Mouse (Mus musculus): Measurements from ENCODE around the gene Ubtd2.

The Ubtd2 gene

DNA sequence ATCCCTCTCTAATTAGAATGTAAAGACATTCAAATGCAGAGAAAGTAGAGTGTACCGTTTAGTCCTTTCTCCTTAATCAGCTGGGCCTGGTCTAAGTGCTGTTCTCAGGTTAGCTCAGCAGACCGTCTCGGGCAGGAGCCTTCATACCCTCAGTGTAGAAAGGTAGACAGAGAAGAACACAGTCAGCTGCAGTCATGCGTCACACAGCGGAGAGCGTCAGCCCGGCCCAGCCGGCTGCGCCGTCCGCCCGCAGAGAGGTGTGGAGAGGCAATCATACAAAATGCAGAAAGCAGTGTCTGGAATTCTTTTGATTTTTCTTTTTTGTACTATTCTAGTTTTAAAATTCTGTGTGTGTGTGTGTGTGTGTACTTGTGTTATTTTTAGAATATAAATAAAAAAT lies 90.4 kb downstream of the Ubtd2 start:
- DNase-seq (ENCODE audit: low spot score in 2 of 2): no peak

DNA sequence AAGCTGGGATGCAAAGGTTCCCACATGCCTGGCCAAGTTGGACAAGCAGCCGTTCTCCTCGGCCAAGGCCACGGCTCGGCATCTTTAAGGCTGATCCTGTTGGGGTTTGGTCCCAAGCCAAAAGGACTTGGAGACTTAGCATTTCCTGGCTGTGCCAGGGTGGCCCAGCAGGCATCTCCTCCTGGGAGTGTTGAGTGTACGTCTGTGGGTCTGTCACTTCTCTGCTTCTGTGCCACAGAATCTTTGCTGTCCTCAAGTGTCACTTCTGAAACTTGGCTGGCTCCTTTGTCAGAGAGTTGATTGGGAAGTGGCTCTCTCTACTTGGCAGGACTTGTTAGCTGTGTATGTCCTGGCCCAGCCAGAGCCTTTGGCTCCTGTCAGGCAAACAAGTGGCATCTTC lies 91.3 kb downstream of the Ubtd2 start:
- DNase-seq (ENCODE audit: low spot score in 2 of 2): no peak

DNA sequence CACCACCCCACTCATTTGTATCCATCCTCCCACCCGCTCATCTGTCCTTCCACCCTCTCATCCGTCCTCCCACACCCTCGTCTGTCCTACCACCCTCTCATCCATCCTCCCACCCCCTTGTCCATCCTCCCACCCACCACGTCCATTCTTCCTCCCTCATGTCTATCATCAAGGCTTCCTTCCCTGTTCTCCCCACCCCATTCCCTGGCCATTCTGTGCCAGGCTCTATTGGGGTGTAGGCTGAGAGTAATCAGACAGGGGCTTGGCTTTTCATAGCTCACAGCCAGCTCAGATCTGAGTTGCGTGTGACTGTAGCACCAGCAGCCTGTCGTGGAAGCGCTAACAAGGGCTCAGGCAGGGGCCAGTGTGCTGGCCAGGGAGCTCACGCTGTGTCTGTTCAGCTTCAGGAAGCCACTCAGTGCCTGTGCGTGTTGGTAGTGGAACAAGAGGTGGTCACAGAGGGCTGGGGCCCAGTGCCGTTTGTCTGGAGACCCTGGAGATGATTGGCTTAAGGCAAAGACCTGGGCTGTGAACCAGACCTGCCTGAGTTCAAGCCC lies 92.3 kb downstream of the Ubtd2 start:
- no peak for DNase-seq (ENCODE audit: low spot score in 2 of 2)

DNA sequence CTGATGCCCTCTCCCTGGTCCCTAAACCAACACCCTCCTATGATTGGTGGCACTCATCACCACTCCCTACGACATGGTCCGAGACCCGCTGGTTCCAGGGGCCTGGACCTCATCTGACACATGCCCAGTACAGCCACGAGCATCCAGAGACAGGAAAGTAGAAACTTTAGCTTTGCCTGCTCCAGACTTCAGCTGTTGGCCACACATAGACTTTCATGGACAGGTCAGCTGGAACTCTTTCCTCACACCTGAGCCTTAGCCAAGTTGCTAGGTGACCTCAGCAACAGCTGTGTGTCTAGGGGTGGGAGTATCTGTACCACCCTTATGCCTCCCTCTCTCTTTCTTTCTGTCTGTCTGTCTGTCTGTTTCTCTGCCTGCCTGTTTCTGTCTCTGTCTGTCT lies 93.1 kb downstream of the Ubtd2 start:
- no peak for DNase-seq (ENCODE audit: low spot score in 2 of 2)

DNA sequence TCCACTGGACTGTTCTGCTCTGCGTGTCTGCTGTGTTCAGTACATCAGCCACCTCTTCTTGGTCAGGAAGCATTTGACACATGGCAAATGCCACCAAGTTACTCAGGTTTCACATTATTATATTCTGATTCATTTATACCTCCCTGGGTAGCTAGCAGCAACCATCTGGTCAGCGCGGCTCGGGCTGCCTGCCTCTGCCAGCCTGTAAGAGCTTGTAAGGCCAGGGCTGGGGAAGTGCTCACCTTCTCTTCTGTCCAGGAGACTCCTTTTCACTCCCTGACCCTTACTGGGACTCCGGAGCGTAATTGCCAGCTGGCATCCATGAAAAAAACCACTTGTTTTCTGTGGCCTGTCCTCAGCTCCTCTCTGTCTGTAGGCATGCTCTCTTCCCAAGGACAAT lies 94.1 kb downstream of the Ubtd2 start:
- no peak for DNase-seq (ENCODE audit: low spot score in 2 of 2)

DNA sequence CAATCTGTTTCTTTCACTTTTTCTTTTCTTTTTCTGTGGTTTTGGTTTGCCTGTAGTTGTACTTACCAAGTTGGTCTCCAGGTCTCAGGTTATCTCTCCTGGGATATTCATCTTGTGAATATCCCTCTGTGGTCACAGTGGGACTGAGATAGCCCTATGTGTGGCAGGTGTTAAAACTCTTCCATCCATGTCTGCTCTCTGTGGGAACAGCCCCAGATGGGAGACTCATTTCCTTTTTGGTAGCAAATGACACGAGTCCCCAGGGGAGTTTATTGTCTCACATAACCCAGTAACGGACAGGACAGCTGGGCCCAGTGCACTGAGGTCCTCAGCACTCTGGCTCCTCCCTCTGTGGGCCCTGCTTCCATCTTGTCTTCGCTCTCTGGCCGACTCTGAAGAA lies 94.9 kb downstream of the Ubtd2 start:
- DNase-seq (ENCODE audit: low spot score in 2 of 2): no peak

DNA sequence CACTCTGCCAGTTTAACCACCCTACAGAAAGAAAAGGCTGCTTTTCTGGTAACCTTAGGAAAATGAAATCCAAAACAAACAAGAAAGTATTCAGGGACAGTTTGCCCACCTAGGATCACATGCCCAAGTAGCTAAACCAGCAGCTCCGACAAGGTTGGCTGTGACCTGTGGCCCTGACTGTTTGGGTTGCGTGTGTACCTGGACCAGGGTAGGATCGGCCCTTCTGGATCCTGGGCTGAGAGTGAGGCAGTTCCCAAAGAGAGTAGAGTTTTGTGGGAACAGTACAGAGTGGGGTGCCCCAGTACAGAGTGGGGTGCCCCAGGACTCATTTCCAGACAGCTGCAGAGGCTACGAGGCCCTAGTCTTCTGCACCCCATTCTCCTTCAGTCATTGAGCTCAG lies 95.9 kb downstream of the Ubtd2 start:
- no peak for DNase-seq (ENCODE audit: low spot score in 2 of 2)

DNA sequence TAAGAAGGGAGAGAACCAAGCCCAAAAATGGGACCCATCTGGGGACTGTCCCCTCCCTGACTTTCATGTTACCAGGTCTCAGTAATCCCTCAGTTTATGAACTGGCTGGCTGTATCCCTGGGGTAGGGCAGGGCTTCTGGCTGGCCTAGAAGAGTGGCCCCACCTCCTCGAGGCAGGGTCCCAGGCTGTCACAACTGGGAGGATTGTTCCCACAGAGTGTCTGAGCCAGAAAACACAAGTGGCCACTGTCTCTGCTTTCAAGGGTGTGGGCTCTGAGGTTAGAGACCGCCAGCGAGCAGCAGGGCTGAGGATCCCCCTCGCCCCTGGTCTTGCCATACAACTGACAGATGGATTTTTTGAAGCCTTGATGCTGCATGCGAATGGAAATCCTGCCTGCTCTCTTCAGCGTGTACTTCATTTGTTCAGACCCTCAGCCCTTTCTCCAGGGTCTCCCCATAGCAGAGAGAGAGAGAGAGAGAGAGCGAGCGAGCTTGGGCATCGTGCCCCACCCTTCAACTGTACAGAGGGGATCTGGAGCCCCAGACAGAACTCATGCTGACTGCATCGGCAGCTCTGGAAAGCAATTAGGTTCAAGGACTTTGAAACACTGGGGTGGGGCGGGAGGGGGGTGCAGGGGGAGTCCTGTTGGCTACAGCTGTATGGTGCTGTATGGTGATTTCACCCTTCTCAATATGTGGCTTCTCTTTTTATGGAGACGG lies 96.6 kb downstream of the Ubtd2 start:
- no peak for DNase-seq (ENCODE audit: low spot score in 2 of 2)

DNA sequence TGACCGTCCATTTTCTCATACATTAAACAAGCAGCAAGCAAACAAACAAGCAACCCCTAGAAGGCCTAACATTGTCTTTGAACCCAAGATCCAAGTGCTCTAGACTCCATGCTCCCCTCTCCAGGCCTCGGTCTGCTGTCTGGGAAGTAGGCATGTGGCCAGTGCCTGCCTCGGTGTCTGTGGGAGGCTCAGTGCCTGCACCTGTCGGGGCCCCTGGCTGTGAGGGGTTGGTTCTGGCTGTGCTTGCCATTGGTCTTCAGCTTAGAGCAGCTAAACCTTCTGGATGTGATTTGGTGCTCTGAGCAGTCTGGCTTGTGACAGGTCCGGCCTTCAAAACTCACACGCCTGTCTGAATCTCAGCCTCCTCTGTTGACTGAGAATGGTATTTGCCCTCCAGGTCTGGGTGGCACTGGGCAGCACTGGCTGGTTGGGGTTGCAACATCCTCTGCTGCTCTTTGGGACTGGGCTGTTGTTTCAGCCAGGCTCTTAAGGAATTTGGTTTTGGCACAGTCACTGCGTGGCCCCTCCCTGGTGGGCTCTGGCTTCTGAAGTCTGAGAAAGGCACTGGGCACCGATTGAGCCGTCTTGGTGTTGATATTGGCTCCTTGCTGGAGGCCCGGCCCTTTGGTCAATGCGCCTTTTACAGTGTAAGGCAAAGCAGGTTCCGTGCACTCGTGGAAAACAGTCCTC lies 97.4 kb downstream of the Ubtd2 start:
- no peak for DNase-seq (ENCODE audit: low spot score in 2 of 2)

DNA sequence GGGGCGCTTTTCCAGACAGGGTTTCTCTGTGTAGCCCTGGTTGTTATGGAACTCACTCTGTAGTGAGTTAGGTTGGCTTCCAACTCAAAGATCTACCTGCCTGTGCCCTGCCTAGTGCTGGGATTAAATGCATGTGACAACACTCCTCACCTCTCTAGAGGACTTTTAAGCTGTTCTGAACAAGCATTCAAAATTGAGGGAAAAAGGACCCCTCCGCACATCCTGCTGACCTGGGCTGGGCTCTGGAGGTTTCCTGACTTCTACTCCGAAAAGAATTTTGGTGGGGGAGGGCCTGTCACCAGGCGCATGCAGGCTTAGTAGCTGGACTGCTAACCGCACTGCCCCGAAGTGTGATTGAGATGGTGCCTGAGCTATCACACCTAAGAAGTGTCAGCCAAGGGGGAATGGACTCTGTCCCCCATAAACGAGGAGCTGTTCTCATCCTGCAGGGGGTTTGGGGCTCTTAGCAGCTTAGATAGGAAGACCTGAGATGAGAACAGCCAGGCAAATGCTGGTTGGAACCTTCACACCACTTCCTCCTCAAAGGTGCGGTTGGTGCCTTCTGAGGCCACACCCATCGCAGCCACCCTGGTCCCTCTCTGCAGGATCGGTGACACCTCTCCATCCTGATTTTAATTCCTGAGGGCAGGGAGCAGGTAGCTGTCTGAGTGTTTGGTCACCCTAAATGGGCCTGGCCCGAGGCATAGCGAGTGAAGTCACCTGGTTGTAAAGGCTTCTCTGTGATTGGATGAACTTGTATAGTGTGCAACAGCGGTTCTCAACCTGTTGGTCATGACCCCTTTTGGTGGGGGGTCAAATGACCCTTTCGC lies 98.4 kb downstream of the Ubtd2 start:
- DNase-seq (ENCODE audit: low spot score in 2 of 2): no peak

DNA sequence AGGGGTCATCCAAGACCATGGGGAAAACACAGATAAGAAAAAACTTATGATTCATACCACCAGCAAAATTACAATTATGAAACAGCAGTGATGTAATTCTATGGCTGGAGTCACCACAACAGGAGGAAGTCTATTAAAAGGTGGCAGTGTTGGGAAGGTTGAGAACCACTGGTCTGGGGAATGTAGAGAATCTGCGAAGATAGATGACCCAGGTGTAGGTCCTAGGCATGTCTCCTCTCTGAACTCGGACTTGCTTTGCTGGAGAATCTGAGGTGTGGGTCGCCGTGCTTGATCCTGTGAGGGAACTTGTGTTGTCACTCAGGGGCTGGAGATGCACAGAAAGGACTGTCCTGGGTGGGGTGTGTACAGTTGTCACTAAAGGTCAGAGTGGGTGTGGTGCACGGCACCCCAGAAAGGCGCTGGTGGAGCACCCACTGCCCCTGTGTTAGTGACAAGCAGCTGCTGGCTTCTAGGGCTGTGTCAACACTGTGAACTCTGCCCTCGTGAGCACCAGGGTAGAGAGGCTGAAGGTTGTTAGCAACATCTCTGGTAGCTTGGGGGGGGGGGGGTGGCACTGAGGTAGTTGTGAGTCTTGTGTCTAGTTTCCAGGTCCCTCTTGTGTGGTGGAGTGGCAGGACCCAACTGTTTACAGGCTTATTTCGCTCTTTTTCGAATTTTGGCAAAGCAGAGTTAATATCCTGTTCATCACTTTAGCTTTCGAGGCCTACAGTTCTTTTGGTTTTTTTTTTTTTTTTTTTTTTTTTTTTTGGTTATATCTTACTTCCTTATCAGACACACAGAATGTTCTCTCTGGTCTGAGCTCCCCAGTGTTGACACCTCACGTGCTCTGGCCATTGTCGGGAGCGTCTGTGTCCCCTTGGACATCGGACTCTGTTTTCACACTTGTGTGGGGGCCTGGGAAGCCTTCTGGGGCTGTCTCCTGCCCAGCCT lies 99.2 kb downstream of the Ubtd2 start:
- DNase-seq (ENCODE audit: low spot score in 2 of 2): no peak

DNA sequence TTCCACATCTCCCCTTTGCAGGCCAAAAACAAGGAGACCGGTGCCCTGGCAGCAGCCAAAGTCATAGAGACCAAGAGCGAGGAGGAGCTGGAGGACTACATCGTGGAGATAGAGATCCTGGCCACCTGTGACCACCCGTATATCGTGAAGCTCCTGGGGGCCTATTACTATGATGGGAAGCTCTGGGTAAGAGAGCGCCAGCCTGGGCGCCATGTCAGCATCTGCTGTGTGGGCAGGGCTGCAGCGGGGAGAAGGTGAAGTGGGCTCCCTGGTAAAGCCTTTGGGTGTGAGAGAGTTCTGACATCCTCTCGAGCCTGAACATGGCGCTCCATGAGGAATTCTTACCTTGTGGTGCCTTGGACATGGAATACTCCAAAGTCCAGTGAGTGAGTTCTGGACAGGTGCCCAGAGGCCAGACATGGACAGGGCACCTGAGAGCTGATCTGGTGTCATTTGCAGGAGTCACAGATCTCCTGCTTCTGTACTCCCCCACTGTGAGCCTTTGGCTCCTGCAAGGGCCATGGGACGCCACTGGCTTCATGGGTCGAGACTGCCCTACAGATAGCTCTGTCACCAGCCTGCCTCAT lies 100.0 kb downstream of the Ubtd2 start:
- DNase-seq (ENCODE audit: low spot score in 2 of 2): no peak

DNA sequence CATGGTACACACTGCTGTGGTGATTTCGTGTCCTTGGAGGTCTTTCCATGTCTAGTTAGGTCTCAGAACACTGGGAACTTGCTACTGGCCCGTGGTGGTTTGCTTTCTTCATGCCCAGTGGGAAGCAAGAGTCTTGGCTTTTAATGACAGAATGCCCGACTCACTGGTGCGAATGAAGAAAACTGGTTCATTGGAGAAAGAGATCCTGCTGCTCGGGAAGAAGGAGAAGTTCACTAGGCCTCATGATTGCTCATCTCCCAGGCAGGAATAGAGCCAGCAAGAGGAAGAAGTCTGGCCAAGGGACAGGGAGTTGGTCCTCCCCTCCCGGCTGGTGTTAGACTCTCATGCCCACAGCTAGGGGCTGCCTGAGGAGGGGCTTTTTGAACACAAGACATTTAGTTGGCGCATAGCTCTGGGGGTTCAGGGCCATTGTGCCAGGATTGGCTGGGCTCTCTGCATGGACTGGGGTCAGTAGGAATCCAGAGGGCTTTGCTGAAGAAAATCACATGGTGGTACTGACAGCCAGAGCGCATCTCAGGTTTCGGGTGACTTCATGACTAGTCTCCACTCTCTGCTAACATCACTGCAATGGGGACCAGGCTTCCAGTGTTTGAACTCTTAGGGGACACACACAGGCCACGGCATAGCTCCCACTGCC lies 101.3 kb downstream of the Ubtd2 start:
- no peak for DNase-seq (ENCODE audit: low spot score in 2 of 2)

DNA sequence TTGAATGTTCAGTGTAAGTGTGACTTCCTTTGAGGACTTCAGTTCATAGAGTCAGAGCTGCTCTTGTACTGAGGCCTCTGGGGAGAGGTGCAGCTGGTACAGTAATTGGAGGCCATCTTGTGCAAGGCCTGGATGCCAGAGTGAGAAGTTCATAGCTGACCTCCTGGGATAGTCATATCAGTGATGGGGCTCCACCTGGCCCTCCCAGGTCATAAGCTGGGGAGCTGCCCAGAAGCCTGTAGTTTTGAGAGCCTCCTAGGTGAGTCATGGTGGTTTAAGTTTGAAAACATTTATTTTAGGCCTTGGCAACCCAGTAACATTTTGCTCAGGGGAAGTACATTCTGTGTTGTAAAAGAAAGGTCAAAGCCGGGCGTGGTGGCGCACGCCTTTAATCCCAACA lies 102.9 kb downstream of the Ubtd2 start:
- no peak for DNase-seq (ENCODE audit: low spot score in 2 of 2)

DNA sequence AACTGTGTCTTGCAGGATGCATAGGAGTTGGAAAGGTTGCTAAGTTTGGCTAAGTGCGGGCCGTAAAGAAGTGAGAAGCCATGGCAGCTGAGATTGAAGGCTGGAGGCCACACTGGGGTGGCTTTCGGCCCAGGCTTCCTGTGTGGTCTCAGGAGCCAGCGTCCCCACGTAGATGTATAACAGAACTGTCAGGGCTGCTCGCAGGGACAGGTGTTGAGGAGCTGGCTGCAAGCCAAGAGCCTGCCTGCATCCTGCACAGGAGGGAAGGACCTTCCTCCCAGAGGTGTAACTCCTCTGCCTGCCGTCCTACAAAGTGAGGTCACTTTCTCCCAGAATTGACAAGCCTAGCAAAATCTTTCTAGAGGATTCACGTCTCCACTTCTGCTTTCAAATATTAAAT lies 103.5 kb downstream of the Ubtd2 start:
- DNase-seq (ENCODE audit: low spot score in 2 of 2): no peak

DNA sequence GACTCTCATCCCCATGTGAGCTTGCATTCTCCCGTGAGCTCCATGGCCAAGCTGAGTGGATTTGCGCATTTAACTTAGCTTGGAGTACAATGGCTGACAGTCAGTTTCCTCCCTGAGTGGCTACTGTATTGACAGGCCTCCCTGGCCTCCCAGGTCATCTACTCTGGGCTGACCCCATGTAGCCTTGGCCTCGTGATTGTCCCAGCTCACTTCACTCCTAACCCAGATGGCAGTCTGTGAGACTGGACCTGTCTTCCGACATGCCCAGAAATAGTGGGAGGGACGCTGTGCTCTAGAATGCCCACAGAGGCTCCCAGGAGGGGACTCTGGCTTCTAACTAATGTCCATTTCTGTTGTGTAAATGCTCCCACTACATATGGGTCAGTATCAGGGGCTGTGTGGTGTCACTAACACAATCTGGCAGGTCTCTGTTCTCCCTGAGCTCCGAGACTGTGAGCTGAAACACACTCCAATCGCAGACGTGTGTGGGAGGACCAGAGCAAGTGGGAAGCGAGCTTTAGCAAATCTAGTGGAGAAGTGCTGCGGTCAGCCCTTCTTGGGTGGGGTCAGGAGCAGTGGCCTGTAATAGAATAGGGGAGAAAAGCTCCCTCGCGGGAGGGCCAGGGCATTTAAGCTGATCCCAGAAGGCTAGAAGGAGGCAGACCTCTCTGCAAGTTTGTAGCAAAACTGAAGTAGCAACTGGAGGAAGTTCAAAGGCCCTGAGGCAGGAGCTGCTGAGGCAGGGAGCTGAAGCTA lies 105.0 kb downstream of the Ubtd2 start:
- DNase-seq (ENCODE audit: low spot score in 2 of 2): no peak

DNA sequence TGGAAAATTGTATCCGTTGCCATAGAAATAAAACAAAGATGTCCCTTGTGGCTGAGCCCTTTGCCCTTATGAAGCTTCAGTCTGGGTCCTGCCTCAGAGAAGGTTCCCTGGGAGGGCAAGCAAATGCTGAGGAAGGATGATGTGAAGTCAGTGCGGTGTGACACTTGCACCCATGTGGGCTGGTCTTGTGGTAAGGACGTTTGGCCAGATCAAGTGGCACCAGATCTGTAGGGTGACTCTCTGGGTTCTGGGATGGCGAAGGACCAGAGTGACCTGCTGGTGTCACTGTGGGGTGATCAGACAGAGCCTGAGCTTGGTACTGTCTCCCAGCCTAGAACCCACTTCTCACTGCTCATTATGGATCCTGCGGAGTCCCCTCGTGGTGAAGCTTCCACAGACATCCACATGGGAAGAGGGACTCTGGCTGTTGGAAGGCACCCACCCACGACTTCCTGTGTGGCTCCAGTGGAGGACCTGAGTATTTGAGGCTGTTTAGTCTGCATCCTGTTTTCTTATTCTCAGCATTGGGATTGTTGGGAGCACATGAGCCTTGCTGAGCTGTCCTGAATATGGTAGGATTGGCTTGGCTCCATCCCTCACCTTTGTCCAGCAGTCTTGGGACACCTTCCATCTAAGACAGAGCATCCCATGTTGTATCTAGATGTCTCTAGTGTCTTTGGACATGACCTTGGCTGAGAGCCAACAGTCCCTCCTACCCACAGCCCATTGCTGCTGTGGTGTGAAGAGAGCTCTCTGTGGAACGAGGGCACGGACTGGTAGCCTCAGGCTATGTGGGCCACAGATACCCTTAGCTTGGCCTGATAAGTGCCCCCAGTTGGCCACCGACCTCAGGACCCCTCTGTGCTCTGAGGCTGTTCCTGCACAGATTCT lies 106.5 kb downstream of the Ubtd2 start:
- DNase-seq (ENCODE audit: low spot score in 2 of 2): no peak

DNA sequence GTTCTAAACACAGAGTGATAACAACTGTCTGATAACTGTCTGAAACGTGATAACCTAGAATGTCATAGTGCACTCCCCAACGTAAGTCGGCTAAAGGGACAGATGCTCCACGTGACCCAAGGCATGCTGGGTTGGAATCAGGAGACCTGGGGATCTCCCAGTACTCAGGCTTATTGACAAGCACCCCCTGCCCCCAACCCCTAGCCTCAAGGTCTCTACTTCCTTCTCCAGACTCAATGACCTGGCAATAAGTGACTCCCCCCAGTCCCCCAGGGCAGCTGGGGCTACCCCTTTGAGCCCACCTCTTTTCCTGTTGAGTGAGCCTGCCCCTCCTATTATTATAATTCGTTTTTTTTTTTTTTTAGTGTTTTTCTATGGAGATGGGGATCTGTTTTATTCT lies 107.5 kb downstream of the Ubtd2 start:
- no peak for DNase-seq (ENCODE audit: low spot score in 2 of 2)

DNA sequence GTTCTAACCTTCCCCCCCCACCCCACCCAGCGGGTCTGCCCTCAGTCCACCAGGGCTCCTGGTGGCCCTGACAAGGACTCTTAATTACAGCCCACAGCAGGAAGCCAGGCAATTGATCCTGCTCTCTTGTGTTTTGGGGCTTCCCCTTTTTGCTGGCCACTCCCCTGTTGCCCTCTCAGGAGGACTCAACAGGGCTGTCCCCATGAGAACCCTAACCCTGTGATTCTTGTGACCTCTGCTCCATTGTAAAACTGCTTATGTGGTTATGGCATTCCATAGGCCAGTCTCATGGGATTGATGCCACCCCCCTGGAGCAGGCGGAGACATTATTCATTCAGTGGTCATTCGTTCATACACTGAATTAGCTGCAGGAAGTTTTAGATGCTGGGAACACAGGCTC lies 108.5 kb downstream of the Ubtd2 start:
- DNase-seq (ENCODE audit: low spot score in 2 of 2): no peak
